Mouse (Mus musculus) cerebellum, adult 18-20 months (tissue): Measurements from ENCODE around the gene Eef1a1.
"Not testable (repeated sequence)": the region's sequence is repeated elsewhere in the genome, so short reads cannot be mapped to it uniquely, and the experiment has no call there.

Experiments
- DNase-seq, 2 experiments: peaks; one replicate each; pipeline ENCODE4 v3.0.0; 2021

Eef1a1 gene

DNA sequence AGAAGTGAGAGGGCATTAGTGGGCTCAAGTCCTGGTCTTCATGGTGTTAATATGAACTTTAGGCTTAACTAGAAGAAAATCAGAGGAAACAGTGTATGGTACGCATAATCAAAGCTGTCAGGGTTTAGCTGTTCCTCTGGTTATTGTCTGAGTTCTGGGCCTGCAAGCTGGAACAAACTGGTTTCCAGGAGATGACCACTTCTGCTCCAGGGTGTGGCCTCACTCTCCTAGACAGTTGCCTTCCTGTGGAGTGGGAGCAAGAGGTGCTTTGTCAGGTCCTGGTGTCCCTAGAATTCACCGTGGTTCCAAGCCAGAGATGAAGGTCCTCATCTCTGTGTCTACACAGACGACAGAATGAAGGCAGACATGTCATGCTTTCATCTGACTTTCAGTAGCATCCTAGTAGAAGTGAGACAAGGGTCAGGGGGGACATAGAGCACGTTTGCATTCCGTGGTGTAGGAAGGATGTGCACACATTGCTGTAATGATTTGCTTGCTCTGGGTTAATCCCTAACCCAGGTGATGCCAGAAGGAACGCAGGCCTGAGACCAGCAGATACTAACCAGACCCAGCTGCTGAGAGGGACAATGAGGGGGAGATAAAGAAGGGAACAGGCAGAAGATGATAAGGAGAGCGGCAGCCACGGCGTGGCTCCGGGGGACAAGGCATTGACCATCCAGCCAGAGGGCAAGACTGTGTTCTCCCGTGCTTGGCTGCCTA, 17.2 kb upstream of the Eef1a1 start:
- no peak for DNase-seq

GRCm38 (mm10) chr9:78505223-78505622, 16.3 kb upstream of the Eef1a1 start:
- DNase-seq = no peak

GRCm38 (mm10) chr9:78504679-78505078, 15.7 kb upstream of the Eef1a1 start:
- DNase-seq = no peak

DNA sequence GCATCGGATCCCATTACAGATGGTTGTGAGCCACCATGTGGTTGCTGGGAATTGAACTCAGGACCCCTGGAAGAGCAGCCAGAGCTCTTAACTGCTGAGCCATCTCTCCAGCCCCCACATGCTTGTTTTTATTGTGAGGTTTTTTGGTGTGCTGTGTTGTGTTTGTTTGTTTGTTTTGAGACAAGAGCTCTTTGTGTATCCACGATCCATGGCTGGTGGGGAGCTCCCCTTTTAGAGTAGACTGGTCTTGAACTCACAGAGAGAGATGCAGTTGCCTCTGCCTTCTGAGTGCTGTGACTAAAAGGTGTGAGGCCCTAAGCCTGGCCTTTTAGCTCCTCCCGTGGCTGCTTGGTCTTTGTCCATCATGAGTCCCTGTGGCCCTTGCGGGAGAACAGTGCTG, 15.2 kb upstream of the Eef1a1 start:
- no peak for DNase-seq

DNA sequence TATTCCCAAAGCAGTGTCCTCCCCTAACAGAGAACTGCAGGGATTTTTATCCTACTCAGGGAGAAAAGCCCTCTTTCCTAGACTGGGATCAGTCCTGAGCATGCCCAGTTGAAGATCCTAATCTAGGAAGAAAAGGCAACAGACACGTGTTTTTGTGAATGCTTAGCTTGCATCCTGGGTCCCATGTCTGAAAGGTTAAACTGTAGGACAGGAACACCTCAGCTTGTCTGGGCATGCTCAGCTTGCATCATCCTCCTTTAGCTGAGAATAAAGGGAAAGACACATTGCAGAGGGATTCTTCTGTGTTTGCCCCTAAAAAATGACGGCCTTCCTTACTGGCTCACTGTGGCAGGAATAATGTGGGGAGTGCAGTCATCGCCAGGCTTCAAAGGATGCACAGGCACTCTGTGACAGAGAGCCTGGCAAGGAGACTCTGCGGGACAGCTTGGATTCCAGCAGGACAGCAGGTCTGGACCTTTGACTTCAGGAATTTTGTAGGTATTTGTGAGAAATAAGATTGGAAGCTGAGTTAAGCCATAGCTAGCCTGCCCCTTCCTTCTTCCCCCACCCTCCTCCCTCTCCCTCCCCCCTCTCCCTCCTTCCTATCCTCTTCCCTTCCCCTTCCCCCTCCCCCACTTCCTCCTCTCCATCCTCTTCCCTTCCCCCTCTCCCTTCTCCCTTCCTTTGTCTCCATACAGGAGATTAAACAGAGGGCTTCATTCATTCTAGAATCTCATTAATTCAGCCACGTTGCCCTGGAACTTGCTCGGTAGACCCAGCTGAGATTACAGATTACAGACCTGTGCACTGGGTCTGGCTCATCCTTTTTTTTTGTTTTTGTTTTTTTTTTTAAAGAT, 14.5 kb upstream of the Eef1a1 start:
- DNase-seq = peak; percentile 44 to 47

GRCm38 (mm10) chr9:78501284-78501683, 12.3 kb upstream of the Eef1a1 start:
- no peak for DNase-seq

DNA sequence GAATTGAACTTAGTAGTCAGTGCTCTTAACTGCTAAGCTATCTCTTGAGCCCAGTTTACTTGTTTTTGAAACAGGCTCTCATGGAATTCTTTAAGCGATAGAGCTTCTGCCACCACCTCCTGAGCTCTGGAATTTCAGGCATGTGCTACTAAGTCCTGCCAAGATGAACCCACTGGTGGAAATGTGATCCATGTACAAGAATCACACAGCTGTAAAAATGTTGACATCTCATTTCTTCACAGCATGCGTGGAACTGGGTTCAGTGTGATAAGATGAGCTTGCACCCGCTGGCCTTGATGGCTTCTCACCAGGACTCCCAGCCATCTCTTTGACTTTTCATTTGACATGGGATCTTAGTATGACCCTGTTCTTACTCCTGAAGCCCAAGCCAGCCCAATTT, 11.4 kb upstream of the Eef1a1 start:
- DNase-seq = no peak

- DNase-seq = no peak
Observed at GRCm38 (mm10) chr9:78493171-78493570, 4.2 kb upstream of the Eef1a1 start.

- no peak for DNase-seq
Observed at GRCm38 (mm10) chr9:78492254-78492653, 3.3 kb upstream of the Eef1a1 start.

DNA sequence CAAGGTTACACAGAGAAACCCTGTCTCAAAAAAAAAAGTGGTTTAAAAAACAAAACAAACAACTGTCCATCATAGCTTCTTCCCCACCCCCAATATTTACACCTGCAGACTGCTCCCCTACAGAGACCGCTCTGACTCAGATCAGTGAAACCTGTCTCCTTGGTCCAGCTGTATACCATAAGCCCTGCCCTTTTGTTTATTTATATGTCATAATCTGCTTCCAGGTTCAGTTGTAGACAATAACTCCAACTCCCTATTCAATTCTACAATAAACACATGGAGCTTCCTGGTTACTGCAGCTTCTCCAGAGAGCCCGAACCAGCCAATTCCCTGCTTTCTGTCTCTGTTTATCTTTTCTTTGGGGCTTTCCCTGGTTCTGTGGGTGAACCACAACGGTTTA, 2.2 kb upstream of the Eef1a1 start:
- DNase-seq = no peak

- DNase-seq = not testable (repeated sequence)
Observed at GRCm38 (mm10) chr9:78488021-78488420, 930 bp downstream of the Eef1a1 start.

DNA sequence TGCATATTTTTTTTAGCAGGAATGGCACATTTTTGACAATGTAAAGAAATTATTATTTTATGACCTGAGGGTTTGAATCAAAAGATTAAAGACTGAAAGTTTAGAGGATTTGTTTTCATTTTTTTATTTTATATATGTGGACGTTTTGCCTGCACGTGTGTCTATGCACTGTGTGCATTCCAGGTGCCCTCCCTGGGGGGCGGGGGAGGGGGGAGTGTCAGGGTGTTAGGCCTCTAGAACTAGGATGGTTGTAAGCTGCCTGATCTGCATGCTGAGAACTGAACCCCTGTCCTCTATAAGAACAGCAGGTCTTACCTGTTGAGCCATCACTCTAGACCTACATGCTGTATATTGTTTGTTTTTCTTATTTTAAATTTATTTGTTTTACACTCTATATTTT, 4.3 kb downstream of the Eef1a1 start:
- DNase-seq = no peak

- peak in 1 of 2 experiments; percentile 22 for DNase-seq
Observed at GRCm38 (mm10) chr9:78482386-78482785, 6.6 kb downstream of the Eef1a1 start.

GRCm38 (mm10) chr9:78481423-78482331, 7.3 kb downstream of the Eef1a1 start:
- peak; percentile 94 to 97 for DNase-seq

- peak; percentile 69 to 78 for DNase-seq
Observed at GRCm38 (mm10) chr9:78480706-78481358, 8.1 kb downstream of the Eef1a1 start.

DNA sequence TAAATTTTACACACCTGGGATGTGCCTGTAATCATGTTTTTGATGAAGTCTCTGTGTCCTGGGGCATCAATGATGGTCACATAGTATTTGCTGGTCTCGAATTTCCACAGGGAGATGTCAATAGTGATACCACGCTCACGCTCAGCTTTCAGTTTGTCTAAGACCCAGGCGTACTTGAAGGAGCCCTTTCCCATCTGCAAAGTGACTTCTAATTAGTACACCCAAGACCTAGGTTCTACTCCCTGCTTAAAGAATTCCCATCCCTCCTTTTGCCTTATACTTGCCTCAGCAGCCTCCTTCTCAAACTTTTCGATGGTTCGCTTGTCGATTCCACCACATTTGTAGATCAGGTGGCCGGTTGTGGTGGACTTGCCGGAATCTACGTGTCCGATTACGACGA, 8.7 kb downstream of the Eef1a1 start:
- DNase-seq = not testable (repeated sequence)

- DNase-seq = not testable (repeated sequence)
Observed at GRCm38 (mm10) chr9:78479308-78479707, 9.6 kb downstream of the Eef1a1 start.

GRCm38 (mm10) chr9:78478009-78478605, 10.8 kb downstream of the Eef1a1 start:
- not testable (repeated sequence) for DNase-seq

DNA sequence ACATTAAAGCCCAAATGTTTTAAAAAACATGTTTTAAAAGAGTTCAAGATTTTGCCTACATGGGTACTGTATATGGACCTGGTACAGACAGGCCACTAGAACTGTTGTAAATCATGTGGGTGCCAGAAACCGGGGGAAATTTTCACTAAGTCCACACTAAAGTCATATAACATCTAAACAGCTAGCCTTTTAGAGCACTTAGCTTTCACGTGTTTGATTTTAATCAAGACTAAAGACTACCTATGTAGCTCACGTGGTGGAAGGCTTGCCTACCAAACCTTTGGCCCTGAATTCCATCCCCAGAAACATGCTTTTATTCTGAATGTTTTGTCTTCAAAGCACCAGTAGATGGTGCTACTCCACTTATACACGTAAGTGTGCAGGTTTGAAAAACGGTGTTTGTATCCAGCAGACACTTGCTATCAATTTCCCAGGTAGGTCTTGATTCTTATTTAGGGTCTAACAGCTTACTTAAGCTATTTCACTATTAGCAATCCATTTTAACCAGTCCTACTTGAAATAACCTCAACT, 11.9 kb downstream of the Eef1a1 start:
- peak in 1 of 2 experiments; percentile 13 for DNase-seq

- DNase-seq = no peak
Observed at GRCm38 (mm10) chr9:78476531-78477020, 12.4 kb downstream of the Eef1a1 start.

DNA sequence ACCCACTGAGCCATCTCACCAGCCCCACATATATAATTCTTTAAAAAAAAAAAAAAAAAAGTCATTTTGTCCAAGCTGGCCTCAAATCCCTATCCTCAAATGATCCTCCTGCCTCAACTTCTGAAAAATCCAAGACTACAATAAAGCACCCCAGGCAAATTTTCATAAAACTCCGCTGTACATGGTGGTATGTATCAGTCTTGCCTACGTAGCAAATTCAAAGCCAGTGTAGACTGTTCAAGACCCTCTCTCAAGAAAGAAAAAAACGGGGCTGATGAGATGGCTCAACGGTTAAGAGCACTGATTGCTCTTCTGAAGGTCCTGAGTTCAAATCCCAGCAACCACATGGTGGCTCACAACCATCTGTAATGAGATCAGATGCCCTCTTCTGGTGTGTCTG, 13.1 kb downstream of the Eef1a1 start:
- DNase-seq = no peak

DNA sequence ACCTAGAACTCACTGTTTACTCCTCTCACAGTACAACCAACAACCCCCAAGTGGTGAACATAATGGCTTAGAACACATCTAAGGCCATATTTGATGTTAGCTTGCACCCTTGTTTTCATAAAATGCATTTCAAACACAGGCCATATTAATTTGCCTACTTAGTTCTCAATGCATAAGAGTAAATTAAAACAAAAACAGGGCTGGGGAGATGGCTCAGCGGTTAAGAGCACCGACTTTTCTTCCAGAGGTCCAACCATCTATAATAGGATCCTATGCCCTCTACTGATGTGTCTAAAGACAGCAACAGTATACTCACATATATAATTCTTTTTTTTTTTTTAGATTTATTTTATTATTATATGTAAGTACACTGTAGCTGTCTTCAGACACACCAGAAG, 13.6 kb downstream of the Eef1a1 start:
- no peak for DNase-seq
